Mouse (Mus musculus): Measurements from ENCODE around the gene Slf2. TPM values are rescaled to one million over a fixed set of nuclear protein-coding genes. Genes with fewer than 3 reads are reported as not detected.

Slf2 gene
- total RNA-seq, 2 experiments from 2014 or later, result 11.9 to 14.5 TPM

DNA sequence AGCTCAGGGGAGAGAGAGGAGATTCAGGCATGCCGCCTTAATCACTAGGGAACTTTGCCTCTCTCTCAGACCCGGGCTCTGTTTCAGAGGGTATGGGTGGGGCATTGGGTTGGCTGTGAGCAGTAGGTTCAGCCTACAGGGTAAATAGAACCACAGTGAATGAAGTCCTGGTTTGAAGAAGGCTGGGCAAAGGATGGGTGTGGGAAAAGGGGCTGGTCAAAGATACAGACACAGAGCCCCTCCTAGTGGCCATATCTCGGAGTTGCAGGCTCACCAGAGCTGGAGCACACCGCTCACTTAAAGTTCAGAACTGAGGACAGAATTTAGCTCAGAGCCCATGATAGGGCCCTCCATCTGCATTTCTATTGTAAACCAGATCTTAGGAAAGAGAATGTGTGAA, 100.8 kb downstream of the Slf2 start:
- Histone ChIP-seq H3K4me3 (no peak overlapping the region), H3K27ac (peak overlapping the region; percentile 63)
- intact Hi-C loops (cut with DNase I), result loop anchor here (1.0 kb wide), 1 partner anchor 19 kb away; no protein-coding TSS in a partner anchor
- peak; percentile 84 for DNase-seq
- TF ChIP-seq CTCF (IDR thresholded peaks at IDR 0.05), result peak; percentile 95

Other genes starting within 250 kb of the Slf2 start
- not detected for gene Pax2, start 175.1 kb upstream of the Slf2 start, total RNA-seq (2021)
- gene Sema4g, start 58.0 kb downstream of the Slf2 start, total RNA-seq (2021), result under 1 TPM; 0.10 to 0.11 TPM
- 10 to 100 TPM; 18.0 to 25.4 TPM for gene Twnk, start 74.5 kb downstream of the Slf2 start, total RNA-seq (2021)
- gene Mrpl43, start 75.3 kb downstream of the Slf2 start, total RNA-seq (2021), result 10 to 100 TPM; 31.0 to 42.5 TPM
- 10 to 100 TPM; 21.0 to 29.3 TPM for gene Lzts2, start 83.3 kb downstream of the Slf2 start, total RNA-seq (2021)
- 1 to 10 TPM; 5.9 to 6.8 TPM for gene Pdzd7, start 114.6 kb downstream of the Slf2 start, total RNA-seq (2021)
- 10 to 100 TPM; 17.1 to 25.1 TPM for gene Sfxn3, start 116.4 kb downstream of the Slf2 start, total RNA-seq (2021)
- gene Kazald1, start 144.1 kb downstream of the Slf2 start, total RNA-seq (2021), result 1 to 10 TPM; 4.2 to 5.9 TPM
- gene Tlx1, start 219.5 kb downstream of the Slf2 start, total RNA-seq (2021), result not detected

All from gastrocnemius, adult 2 months (tissue).